Comparison of ENCODE assay signal across 9 mouse cellular contexts in genomic region chr14:18506168-18506567, GRCm38 (mm10).
DNase-seq lines count a peak whose midpoint lies in the region; ATAC-seq and TF ChIP-seq lines count a peak whose summit lies in the region.
"Had no signal": no experiment of that assay in that cellular context is flagged by ENCODE, and none has a peak within 500 bp of the region (broad histone marks: within the 10 kb centered on the region; RNA-seq: fewer than 3 reads in every experiment).

No protein-coding gene starts in this region.

- H3K9ac ChIP-seq in forebrain, embryonic 12.5 days: no peak overlapping the region
- H3K9ac ChIP-seq in midbrain, postnatal 0 days (replicated peaks; ENCODE audit: low read length, poor library complexity, severe bottlenecking): no peak overlapping the region
- H3K9ac ChIP-seq in forebrain, embryonic 16.5 days (replicated peaks; ENCODE audit: low read depth, low read length): no peak overlapping the region
- H3K9ac ChIP-seq in lung, postnatal 0 days (replicated peaks; ENCODE audit: low read depth): no peak overlapping the region
- H3K9ac ChIP-seq in intestine, embryonic 16.5 days (ENCODE audit: low read depth, low read length): no peak overlapping the region
- H3K9ac ChIP-seq: stomach, embryonic 15.5 days had no signal

- WGBS in forebrain, embryonic 12.5 days: 71% methylated on average over 4 of the region's 4 CpGs
- 65% methylated on average over 4 of the region's 4 CpGs for WGBS in forebrain, embryonic 10.5 days
- 71% methylated on average over 4 of the region's 4 CpGs for WGBS in midbrain, postnatal 0 days
- 76% methylated on average over 4 of the region's 4 CpGs for WGBS in midbrain, embryonic 10.5 days
- 67% methylated on average over 4 of the region's 4 CpGs for WGBS in forebrain, embryonic 16.5 days
- WGBS in lung, postnatal 0 days: 38% methylated on average over 4 of the region's 4 CpGs
- WGBS in intestine, embryonic 16.5 days: 65% methylated on average over 4 of the region's 4 CpGs

- H3K4me1 ChIP-seq in forebrain, embryonic 12.5 days: no peaks in the 10 kb centered on the region
- no peaks in the 10 kb centered on the region for H3K4me1 ChIP-seq in forebrain, embryonic 10.5 days
- no peaks in the 10 kb centered on the region for H3K4me1 ChIP-seq in midbrain, postnatal 0 days (ENCODE audit: insufficient read depth, low read length)
- no peaks in the 10 kb centered on the region for H3K4me1 ChIP-seq in midbrain, embryonic 10.5 days
- H3K4me1 ChIP-seq in forebrain, embryonic 16.5 days (replicated peaks; ENCODE audit: control insufficient read depth, insufficient read depth, low read length): no peaks in the 10 kb centered on the region
- no peaks in the 10 kb centered on the region for H3K4me1 ChIP-seq in lung, postnatal 0 days (ENCODE audit: insufficient read depth, low read depth, low read length)
- no peaks in the 10 kb centered on the region for H3K4me1 ChIP-seq in intestine, embryonic 16.5 days (ENCODE audit: control insufficient read depth, insufficient read depth, low read length)
- H3K4me1 ChIP-seq: stomach, embryonic 15.5 days had no signal

- no peaks in the 10 kb centered on the region for H3K36me3 ChIP-seq in forebrain, embryonic 12.5 days (replicated peaks)
- no peaks in the 10 kb centered on the region for H3K36me3 ChIP-seq in forebrain, embryonic 10.5 days (replicated peaks)
- H3K36me3 ChIP-seq in midbrain, postnatal 0 days (ENCODE audit: insufficient read depth, low read length): no peaks in the 10 kb centered on the region
- H3K36me3 ChIP-seq in midbrain, embryonic 10.5 days: no peaks in the 10 kb centered on the region
- H3K36me3 ChIP-seq in forebrain, embryonic 16.5 days (ENCODE audit: control insufficient read depth, insufficient read depth): no peaks in the 10 kb centered on the region
- no peaks in the 10 kb centered on the region for H3K36me3 ChIP-seq in lung, postnatal 0 days (ENCODE audit: insufficient read depth, low read length)
- no peaks in the 10 kb centered on the region for H3K36me3 ChIP-seq in intestine, embryonic 16.5 days (ENCODE audit: control insufficient read depth, insufficient read depth, low read length)
- H3K36me3 ChIP-seq: stomach, embryonic 15.5 days had no signal

- no peaks in the 10 kb centered on the region for H3K27me3 ChIP-seq in forebrain, embryonic 12.5 days
- no peaks in the 10 kb centered on the region for H3K27me3 ChIP-seq in forebrain, embryonic 10.5 days (ENCODE audit: poor library complexity, severe bottlenecking)
- no peaks in the 10 kb centered on the region for H3K27me3 ChIP-seq in midbrain, postnatal 0 days (ENCODE audit: insufficient read depth, low read length)
- no peaks in the 10 kb centered on the region for H3K27me3 ChIP-seq in midbrain, embryonic 10.5 days (ENCODE audit: low read depth, poor library complexity, severe bottlenecking)
- no peaks in the 10 kb centered on the region for H3K27me3 ChIP-seq in forebrain, embryonic 16.5 days (replicated peaks; ENCODE audit: control insufficient read depth, insufficient read depth, low read length)
- no peaks in the 10 kb centered on the region for H3K27me3 ChIP-seq in lung, postnatal 0 days (replicated peaks; ENCODE audit: insufficient read depth, low read length)
- H3K27me3 ChIP-seq in intestine, embryonic 16.5 days (replicated peaks; ENCODE audit: control insufficient read depth, insufficient read depth, low read length): no peaks in the 10 kb centered on the region
- H3K27me3 ChIP-seq: stomach, embryonic 15.5 days had no signal

- no peak for DNase-seq in forebrain, embryonic 10.5 days (ENCODE audit: extremely low spot score, low spot score)
- DNase-seq in midbrain, postnatal 0 days (ENCODE audit: low spot score): peak; percentile 48
- no peak for DNase-seq in midbrain, embryonic 10.5 days (ENCODE audit: low spot score)
- peak; percentile 62 for DNase-seq in lung, postnatal 0 days (ENCODE audit: low spot score)
- no peak for DNase-seq in urinary bladder, postnatal 25 days (ENCODE audit: low spot score)

- no peak overlapping the region for H3K27ac ChIP-seq in forebrain, embryonic 12.5 days
- H3K27ac ChIP-seq in forebrain, embryonic 10.5 days: no peak overlapping the region
- no peak overlapping the region for H3K27ac ChIP-seq in midbrain, postnatal 0 days (ENCODE audit: low read depth, low read length)
- no peak overlapping the region for H3K27ac ChIP-seq in midbrain, embryonic 10.5 days (replicated peaks)
- H3K27ac ChIP-seq in forebrain, embryonic 16.5 days (ENCODE audit: low read length): no peak overlapping the region
- no peak overlapping the region for H3K27ac ChIP-seq in lung, postnatal 0 days (ENCODE audit: low read length)
- no peak overlapping the region for H3K27ac ChIP-seq in intestine, embryonic 16.5 days (ENCODE audit: low read length)
- H3K27ac ChIP-seq: stomach, embryonic 15.5 days had no signal

- no peak overlapping the region for H3K4me3 ChIP-seq in forebrain, embryonic 12.5 days (replicated peaks)
- H3K4me3 ChIP-seq in forebrain, embryonic 10.5 days: no peak overlapping the region
- no peak overlapping the region for H3K4me3 ChIP-seq in midbrain, postnatal 0 days (ENCODE audit: low read depth, low read length)
- no peak overlapping the region for H3K4me3 ChIP-seq in midbrain, embryonic 10.5 days
- no peak overlapping the region for H3K4me3 ChIP-seq in forebrain, embryonic 16.5 days (replicated peaks; ENCODE audit: low read length)
- H3K4me3 ChIP-seq in lung, postnatal 0 days (ENCODE audit: low read depth, low read length): no peak overlapping the region
- H3K4me3 ChIP-seq in intestine, embryonic 16.5 days (ENCODE audit: low read length): no peak overlapping the region
- H3K4me3 ChIP-seq: stomach, embryonic 15.5 days had no signal

- H3K9me3 ChIP-seq in forebrain, embryonic 12.5 days: no peaks in the 10 kb centered on the region
- no peaks in the 10 kb centered on the region for H3K9me3 ChIP-seq in forebrain, embryonic 10.5 days
- H3K9me3 ChIP-seq in midbrain, postnatal 0 days (ENCODE audit: low read length): no peaks in the 10 kb centered on the region
- H3K9me3 ChIP-seq in midbrain, embryonic 10.5 days (replicated peaks): no peaks in the 10 kb centered on the region
- no peaks in the 10 kb centered on the region for H3K9me3 ChIP-seq in forebrain, embryonic 16.5 days (ENCODE audit: control insufficient read depth, low read length)
- no peaks in the 10 kb centered on the region for H3K9me3 ChIP-seq in lung, postnatal 0 days (ENCODE audit: low read length)
- H3K9me3 ChIP-seq in intestine, embryonic 16.5 days (ENCODE audit: control insufficient read depth, low read length): no peaks in the 10 kb centered on the region
- H3K9me3 ChIP-seq: stomach, embryonic 15.5 days had no signal

- no peak for TF ChIP-seq EP300 in lung, postnatal 0 days (IDR thresholded peaks at IDR 0.05)

- TF ChIP-seq CTCF in midbrain, postnatal 0 days (IDR thresholded peaks at IDR 0.05): peak; percentile 58
- TF ChIP-seq CTCF in lung, postnatal 0 days (IDR thresholded peaks at IDR 0.05): peak; percentile 66

- no peak overlapping the region for H3K4me2 ChIP-seq in forebrain, embryonic 12.5 days
- no peak overlapping the region for H3K4me2 ChIP-seq in midbrain, postnatal 0 days (ENCODE audit: low read depth, low read length, poor library complexity, severe bottlenecking)
- no peak overlapping the region for H3K4me2 ChIP-seq in forebrain, embryonic 16.5 days (ENCODE audit: low read length)
- H3K4me2 ChIP-seq in lung, postnatal 0 days (replicated peaks; ENCODE audit: low read depth, low read length): no peak overlapping the region
- H3K4me2 ChIP-seq in intestine, embryonic 16.5 days (ENCODE audit: low read depth, low read length): no peak overlapping the region
- H3K4me2 ChIP-seq: stomach, embryonic 15.5 days had no signal

- peak; percentile 41; the same call in 1 of the 2 replicates for ATAC-seq in forebrain, embryonic 12.5 days (ENCODE audit: low FRiP score)
- no peak for ATAC-seq in midbrain, postnatal 0 days (ENCODE audit: low FRiP score)
- ATAC-seq in forebrain, embryonic 16.5 days: 0 out of 2 replicates have a peak, but pooled peaks have one; percentile 18
- peak; percentile 75 for ATAC-seq in lung, postnatal 0 days
- no peak for ATAC-seq in intestine, embryonic 16.5 days

Comparison
In these comparisons a context has a peak if more than half of its experiments do, and no peak if none do; other contexts are left out.
1. DNase-seq: peak in midbrain, postnatal 0 days (single experiment) and lung, postnatal 0 days (single experiment); none in forebrain, embryonic 10.5 days (single experiment), midbrain, embryonic 10.5 days (single experiment) and urinary bladder, postnatal 25 days (single experiment).
2. ATAC-seq: peak in forebrain, embryonic 12.5 days (single experiment), forebrain, embryonic 16.5 days (single experiment) and lung, postnatal 0 days (single experiment); none in midbrain, postnatal 0 days (single experiment) and intestine, embryonic 16.5 days (single experiment).